Mouse (Mus musculus) lung, adult 2 months (tissue): ENCODE measurements around the gene Snx25.

Source experiments
- CTCF ChIP-seq: fragments of 200-500 bp; IDR thresholded peaks from 2 replicates; pipeline ENCODE4 v1.5.1; 2011; ENCODE audit warnings: mild to moderate bottlenecking, low read length, control low read depth; ENCODE audit not compliant: insufficient read depth
- POLR2A ChIP-seq: fragments of 200-500 bp; IDR thresholded peaks from 2 replicates; pipeline ENCODE4 v1.6.1; 2011; ENCODE audit warnings: low read depth, mild to moderate bottlenecking, control low read depth, low read length, borderline replicate concordance; ENCODE audit errors: extremely low read depth

- TF ChIP-seq CTCF (no peak), POLR2A (no peak)
Observed at GRCm38 (mm10) chr8:46137336-46137735, 14.6 kb downstream of the Snx25 start.
